Mouse (Mus musculus): Measurements from ENCODE around the gene Slc2a8.

Slc2a8 gene

DNA sequence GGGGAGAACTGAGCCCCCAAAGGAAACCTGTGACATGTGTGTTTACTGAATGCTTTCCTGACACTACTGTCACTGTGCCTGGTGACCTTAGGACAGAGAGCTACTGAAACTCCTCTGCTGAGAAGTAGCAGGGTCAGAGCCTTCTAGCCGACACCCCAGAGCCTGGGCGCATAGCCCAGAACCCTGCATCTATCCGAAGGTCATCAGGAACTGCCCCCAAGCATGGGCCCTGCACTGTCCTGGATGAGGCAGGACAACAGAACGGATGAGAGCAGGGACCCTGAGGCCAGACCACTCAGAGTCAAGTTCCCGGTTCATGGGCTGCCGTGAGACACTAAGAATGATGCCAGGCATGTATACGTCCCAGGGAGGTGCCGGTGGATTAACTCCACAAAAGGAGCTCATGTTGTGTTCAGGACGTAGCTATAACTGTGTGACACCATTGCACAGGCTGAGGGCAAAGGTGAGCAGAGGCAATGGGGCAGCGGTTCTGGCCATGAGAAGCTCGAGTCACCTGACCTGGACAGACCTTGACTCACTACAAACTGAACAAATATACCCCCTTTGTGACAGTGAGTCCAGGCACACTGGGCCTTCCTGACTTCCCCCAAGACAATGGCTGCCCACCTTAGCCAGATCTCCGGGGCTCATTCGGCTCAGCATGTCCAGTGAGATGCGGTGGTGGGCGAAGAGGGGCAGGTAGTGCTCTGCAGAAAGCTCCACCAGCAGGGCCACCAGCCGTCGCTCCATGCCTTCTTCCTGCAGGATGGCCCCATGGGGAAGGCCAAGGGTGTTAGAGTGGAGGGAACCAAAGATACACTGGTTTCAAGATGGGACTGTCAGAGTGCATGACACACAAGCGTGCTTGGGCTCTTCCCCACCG lies 52.7 kb downstream of the Slc2a8 start:
- no peak for DNase-seq

- peak; percentile 86 to 89 for DNase-seq
Measured at GRCm38 (mm10) chr2:32928235-32928946, 53.5 kb downstream of the Slc2a8 start.

DNA sequence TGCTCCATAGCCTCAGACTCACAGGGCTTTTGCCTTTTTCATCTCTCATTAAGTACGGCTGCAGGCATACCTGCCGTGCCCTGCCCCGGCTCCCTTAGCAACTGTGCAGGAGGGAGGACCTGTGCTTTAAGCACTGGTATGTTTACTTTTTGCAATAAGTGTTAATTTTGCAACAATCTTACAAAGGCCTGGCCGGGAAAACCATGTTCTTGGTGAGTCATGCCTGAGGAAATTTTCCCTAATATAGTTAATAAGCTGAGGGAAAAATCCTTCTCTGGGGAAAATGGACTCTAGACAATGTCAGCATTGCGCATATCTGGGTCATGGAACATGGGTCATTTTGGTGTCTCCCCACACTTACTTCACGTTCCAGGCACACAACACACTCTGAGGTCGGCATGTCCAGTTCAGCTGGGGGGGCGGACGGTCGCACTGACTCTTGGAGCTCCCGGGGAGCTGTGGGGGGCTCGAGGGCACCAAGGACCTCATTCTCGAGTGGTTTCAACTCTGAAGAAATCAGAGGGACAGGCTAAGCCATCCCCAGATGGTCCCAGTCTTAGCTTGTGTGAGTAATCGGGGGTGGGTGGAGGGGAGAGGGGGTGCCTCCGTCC lies 54.2 kb downstream of the Slc2a8 start:
- peak; percentile 78 to 86 for DNase-seq

GRCm38 (mm10) chr2:32926330-32927075 lies 55.4 kb downstream of the Slc2a8 start:
- DNase-seq: no peak

- DNase-seq: no peak
Measured at GRCm38 (mm10) chr2:32924306-32924844, 57.5 kb downstream of the Slc2a8 start.

DNA sequence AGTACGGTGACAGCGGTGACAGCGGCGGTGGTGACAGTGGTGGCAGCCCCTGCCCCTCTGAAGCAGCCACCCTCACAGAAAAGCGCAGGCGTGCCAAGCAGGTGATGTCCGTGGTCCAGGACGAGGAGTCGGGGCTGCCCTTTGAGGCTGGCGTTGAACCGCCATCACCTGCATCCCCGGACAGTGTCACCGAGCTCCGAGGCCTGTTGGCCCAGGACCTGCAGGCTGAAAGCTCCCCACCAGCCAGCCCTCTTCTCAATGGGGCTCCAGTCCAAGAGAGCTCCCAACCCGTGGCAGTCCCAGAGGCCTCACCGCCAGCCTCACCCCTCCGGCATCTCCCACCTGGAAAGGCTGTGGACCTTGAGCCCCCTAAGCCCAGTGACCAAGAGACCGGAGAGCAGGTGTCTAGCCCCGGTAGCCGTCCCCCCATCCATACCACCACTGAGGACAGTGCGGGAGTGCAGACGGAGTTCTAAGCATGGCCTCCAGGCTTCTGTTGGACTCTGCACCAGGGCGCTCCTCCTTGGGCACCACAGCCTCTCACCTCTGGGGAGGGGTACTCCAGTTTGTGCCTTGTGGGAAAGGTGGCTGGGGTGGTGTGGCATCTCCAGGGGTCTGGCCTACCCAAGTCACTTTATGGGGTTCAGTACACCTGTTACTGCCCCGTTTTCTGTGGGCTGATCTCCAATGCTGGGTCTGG lies 58.2 kb downstream of the Slc2a8 start:
- no peak for DNase-seq
